Mouse (Mus musculus): ENCODE measurements around the gene Irf4.

Gene Irf4

GRCm38 (mm10) chr13:30738310-30738840 lies 10.7 kb upstream of the Irf4 start:
- DNase-seq (ENCODE audit: low spot score), result no peak

DNA sequence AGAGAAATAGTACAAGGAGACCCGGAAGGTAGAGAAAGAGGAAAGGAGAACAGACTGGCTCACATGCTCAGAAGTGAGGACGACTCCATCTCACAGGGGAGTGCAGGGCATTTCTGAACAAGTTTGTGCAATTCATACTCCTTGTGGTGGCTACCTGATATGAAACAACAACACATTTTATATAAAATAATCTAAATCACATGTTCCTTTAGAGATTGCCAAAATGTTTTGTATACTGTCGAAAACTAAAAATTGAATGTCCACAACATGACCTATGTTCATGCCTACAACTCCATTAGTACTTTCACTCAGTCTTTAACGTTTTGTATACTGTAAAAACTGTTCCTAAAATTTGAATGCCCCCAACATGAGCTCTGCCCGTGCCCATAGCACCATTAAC lies 7.9 kb upstream of the Irf4 start:
- DNase-seq (ENCODE audit: low spot score), result no peak

DNA sequence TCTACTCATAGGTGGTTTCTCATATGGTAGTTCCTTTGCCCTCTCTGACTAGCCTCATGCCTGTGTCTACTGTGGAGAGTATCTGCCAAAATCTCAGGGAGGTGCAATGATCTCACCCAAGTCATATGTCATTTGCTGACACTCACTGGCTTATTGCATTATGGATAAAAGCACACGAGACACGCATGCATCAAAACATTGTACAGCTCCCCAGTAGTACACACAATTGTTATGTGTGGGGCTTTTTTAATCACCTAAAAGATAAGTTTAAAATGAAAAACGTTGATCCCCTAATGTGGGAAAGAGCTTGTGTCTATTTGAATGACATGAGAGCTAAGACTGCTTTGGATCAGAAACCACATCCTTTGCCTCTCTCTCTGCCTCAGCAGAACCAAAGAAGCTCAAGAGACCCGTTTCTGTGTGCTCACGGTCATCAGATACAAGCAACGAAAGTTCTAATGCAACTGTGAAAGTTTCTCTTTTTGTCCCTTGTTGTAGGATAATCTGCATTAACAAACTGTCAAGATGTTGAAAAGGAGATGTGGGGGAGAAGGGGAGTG lies 6.5 kb upstream of the Irf4 start:
- no peak for DNase-seq (ENCODE audit: low spot score)

DNA sequence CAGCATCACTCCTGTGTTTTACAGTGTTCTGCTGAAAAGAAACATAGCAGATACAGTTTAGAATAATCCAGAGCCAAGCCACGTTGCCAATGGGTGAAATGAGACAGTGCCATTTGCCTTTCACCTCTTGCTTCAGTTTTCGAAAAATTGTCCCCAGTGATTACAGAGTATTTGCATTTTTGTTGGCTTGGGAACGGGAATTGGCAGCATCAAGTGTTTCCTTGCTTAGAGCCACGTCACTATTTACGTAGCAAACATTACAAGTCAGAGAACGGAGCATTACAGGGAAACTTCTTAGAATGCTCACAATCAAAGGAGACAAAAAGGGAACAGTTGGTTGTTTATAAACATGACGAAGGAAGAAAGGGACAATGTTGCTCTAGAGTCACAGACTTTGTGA lies 3.9 kb upstream of the Irf4 start:
- DNase-seq (ENCODE audit: low spot score), result no peak

DNA sequence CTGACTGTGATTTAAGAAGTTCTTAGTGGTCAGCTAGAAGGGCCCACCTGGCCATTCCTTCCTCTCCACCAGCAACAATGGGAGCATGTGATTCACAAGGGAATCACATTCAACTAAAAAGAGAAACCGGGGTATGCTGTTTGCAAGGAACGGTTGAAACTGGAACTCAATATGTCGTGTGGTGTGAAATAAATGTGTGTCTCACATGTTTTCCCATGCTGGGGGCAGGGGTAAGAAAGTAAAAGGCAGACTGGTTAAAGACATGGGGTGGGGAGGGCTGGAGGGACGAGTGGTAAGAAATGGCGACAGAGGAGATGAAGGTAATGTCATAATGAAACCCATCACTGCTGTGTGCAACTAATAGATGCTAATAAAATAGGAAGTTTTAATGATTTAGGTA lies 2.0 kb upstream of the Irf4 start:
- DNase-seq (ENCODE audit: low spot score), result no peak

- no peak for DNase-seq (ENCODE audit: low spot score)
These were observed 1.5 kb upstream of the Irf4 start for GRCm38 (mm10) chr13:30747504-30747903.

- DNase-seq (ENCODE audit: low spot score), result no peak
These were observed 705 bp upstream of the Irf4 start for GRCm38 (mm10) chr13:30748321-30748720.

DNA sequence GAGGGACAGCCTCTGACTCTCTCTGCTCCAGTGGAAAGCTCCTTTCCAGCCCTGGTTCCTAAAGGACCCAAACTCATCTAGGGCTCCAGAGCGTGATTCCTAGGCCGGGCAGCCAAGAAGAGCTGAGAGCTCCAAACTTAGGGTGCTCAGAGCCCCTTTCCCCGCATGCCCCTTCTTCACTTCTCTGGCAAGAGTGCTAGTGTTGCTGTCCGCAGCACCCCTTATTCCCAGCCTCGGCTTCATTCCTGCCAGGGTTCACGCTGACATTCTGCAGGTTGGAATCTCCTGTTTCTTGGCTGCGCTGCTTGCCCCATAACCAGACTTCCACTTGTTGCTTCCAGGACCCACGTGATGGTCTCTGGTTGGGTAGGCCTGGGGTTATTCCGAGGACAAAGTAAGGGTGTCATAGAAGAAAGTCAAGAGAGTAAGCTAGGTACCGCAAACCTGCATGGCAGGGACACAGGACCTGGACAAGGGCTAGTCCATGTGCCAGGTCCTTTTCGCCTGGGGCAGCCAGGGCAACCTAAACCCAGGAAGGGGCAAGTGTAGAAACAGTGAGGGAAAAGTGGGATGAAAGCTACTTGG lies 623 bp downstream of the Irf4 start:
- DNase-seq (ENCODE audit: low spot score), result no peak

DNA sequence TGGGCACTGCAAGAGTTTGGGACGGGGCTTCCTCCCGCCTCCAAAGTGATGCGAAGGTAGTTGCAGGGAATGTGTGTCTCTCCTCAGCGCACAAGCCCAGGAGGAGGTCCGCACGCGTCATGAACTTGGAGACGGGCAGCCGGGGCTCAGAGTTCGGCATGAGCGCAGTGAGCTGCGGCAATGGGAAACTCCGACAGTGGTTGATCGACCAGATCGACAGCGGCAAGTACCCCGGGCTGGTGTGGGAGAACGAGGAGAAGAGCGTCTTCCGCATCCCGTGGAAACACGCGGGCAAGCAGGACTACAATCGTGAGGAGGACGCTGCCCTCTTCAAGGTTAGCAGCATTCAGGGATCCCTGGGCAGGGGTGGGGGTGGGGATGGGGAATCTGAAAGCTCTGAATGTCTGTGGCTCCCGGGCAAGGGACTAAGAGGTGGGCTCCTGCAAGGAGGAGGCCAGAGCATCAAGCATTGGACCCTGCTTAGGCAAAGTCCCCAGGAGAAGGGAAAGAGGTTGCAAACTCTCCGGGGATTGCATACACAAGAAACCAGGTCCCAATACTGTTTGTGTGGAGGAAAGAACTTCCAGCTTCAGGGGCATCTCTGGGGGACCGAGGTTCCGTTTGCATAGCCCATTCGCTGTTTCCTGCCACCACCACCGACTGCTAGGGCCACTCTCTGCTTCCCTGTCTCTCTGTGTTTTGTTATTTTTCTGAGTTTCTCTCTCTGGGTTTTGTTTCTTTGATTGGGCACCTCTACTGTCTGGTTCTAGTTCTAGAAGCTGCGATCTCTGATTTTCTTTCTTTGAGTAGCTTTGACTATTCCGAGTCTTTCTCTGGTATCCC lies 1.7 kb downstream of the Irf4 start:
- DNase-seq (ENCODE audit: low spot score), result no peak

DNA sequence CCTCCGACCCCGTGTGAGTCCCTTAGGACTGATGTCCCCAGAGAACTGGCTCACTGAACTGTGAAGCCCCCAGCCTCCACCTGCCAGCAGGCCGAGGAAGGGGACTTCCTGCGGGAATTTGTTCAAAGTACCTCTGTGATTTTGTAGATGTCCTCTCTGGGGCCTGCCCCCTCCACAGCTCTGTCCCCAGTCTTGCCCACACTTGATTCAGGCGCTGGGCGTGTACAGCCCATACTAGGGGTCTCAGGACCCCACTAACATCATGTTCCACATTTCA lies 2.2 kb downstream of the Irf4 start:
- no peak for DNase-seq (ENCODE audit: low spot score)

GRCm38 (mm10) chr13:30752581-30753187 lies 3.7 kb downstream of the Irf4 start:
- no peak for DNase-seq (ENCODE audit: low spot score)

DNA sequence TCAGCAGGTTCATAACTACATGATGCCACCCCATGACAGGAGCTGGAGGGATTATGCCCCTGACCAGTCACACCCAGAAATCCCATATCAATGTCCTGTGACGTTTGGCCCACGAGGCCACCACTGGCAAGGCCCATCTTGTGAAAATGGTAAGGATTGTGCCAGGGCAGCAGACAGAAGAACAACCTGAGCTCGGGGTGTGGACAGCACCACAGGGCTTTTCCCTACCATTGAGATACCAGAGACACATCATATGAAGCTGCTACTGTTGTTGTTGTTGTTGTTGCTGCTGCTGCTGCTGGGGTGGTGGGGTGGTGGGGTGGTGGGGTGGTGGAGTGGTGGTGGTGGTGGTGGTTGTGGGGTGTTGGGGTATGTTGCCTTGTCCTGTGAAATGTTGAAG lies 4.4 kb downstream of the Irf4 start:
- DNase-seq (ENCODE audit: low spot score), result no peak

DNA sequence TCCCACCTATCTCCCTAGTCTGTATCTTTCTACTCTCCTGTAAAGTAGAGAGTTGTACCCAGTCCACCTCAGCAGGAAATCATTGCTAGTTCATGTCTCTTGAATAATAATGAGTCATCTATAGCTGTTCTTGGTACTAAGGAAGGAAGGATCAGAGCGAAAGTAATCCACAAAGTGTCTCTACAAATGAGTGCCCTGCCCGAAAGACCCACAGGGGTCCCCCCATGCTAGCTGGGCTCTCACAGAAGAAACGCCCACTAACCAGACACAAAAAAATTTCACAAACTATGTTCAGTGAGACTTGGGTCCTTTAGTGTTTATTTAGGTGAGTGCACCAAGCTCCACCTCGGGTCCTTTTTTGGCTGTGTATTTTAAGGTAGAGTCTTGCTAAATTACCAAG lies 5.0 kb downstream of the Irf4 start:
- no peak for DNase-seq (ENCODE audit: low spot score)

DNA sequence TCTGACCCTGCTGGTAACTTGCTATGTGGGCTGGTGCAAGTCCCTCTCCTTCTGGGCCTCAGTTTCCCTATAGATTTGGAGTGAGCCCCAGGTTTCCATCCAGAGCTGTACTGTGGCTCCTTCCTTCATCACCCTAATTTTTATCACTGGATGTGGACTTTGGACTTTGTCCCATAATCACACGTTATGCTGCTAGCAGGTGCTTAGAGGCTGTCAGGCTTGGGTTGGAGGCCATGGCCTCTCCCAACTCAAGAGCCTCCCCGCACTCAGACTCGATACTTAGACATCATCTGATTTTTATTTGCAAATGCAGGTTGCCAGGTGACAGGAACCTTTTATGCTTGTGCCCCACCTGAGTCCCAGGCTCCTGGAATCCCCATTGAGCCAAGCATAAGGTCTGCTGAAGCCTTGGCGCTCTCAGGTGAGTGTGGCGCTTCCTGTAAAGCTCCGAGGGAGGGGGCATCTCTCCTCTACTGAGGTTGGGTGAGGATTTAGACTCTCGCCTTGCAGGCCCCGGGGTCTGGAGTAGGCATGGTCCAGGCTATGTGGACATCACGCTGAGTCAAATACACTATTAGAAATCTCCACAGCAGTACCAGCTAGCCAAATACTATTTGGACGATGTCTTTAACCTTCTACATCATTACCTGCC lies 5.9 kb downstream of the Irf4 start:
- DNase-seq (ENCODE audit: low spot score), result no peak

DNA sequence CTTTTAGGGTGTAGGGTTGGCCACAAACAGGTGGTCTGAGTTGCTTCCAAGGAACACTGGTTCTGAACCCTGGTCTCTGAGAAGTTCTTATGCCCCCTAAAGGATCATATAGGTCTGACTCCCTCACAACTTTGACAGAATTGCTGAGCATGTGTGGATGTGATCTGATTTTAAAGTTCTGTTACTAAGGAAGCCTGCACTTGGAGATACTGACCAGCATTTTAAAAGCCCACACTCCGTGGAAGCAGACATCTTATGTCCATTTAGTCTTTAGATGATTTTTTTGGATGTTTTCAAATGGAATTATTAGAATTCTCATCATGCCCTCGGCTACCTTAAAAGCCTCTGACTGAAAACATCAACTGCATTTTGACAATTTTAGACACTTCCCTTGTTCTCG lies 6.6 kb downstream of the Irf4 start:
- DNase-seq (ENCODE audit: low spot score), result no peak

GRCm38 (mm10) chr13:30755998-30756639 lies 7.1 kb downstream of the Irf4 start:
- no peak for DNase-seq (ENCODE audit: low spot score)

DNA sequence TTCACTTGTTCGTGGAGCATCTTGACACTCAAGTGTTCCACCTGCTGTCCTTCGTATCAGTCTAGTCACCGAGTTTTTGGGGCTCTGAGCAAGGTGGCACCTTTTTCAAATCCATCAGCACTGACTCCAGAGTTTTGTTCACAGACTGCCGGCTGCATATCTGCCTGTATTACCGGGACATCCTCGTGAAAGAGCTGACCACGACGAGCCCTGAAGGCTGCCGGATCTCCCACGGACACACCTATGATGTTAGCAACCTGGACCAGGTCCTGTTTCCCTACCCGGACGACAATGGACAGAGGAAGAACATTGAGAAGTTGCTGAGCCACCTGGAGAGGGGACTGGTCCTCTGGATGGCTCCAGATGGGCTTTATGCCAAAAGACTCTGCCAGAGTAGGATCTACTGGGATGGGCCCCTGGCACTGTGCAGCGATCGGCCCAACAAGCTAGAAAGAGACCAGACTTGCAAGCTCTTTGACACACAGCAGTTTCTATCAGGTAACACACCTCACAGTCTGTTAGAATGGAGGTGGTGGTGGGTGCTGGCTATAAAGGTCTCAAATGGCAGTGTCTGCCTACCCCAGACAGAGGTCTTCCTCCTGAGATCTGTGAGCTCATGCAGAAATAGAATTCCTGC lies 8.4 kb downstream of the Irf4 start:
- DNase-seq (ENCODE audit: low spot score), result no peak

GRCm38 (mm10) chr13:30758789-30759381 lies 9.9 kb downstream of the Irf4 start:
- DNase-seq (ENCODE audit: low spot score), result no peak

- DNase-seq (ENCODE audit: low spot score), result no peak
These were observed 11.5 kb downstream of the Irf4 start for GRCm38 (mm10) chr13:30760374-30761090.

- no peak for DNase-seq (ENCODE audit: low spot score)
These were observed 12.2 kb downstream of the Irf4 start for GRCm38 (mm10) chr13:30761151-30761631.

Data from urinary bladder, postnatal 25 days (tissue).